Mouse (Mus musculus) kidney, adult 2 months (tissue): ENCODE data around the gene Bglap.

Experiments used
- CTCF ChIP-seq: fragments of 200-500 bp; conservative IDR thresholded peaks from 2 replicates; pipeline ENCODE4 v1.5.1; 2011; ENCODE audit warnings: low read depth, mild to moderate bottlenecking, control low read depth, low read length, moderate library complexity, mixed read lengths; ENCODE audit not compliant: insufficient read depth, insufficient read length
- POLR2A ChIP-seq: fragments of 200-500 bp; IDR thresholded peaks from one replicate; pipeline ENCODE4 v1.6.1; 2011; ENCODE audit warnings: low read depth, low read length, control low read depth

DNA sequence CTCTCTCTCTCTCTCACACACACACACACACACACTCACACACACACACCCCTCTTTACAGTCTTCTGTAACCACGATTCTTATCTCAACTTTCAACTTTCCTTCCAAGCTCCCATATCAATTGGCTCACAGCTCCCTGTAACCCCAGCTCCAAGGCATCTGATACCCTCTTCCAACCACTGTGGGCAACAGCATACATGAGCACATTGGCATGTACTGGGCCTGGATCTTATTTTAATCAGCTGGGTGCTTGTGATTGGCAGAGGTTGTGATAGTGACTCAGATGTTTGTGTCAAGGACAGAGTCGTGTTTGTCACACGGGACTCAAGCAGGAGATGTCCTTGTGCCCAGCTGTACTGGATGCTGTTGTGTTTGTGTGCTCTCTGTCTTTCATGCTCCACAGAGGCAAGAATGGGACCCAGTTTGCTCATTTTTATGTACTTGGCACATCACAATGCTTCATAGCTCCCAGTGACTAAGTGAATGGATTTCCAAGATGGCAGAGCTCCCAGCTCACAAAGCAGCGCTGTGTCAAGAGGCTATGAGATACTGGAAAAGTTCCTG lies 43.2 kb upstream of the Bglap start:
- TF ChIP-seq CTCF: no peak
- TF ChIP-seq POLR2A: no peak
